Mouse (Mus musculus) brain, embryonic 14.5 days (tissue): ENCODE results near the gene Dpm2.

Experiments
- CTCF ChIP-seq: fragments of 200-500 bp; IDR thresholded peaks from 2 replicates; pipeline ENCODE4 v1.5.1; 2012; ENCODE audit warnings: inconsistent platforms, mild to moderate bottlenecking, moderate library complexity, borderline replicate concordance; ENCODE audit not compliant: insufficient read depth, insufficient read length; ENCODE audit errors: extremely low read depth
- POLR2A ChIP-seq: fragments of 200-500 bp; IDR thresholded peaks from 2 replicates; pipeline ENCODE4 v1.6.1; 2012; ENCODE audit warnings: mild to moderate bottlenecking, inconsistent platforms, borderline replicate concordance; ENCODE audit not compliant: poor library complexity, insufficient read depth, insufficient read length, severe bottlenecking; ENCODE audit errors: extremely low read depth

- TF ChIP-seq POLR2A (no peak), CTCF (no peak)
Observed at GRCm38 (mm10) chr2:32621517-32621859, 50.8 kb downstream of the Dpm2 start, which contains the start of gene Ak1.
